Mouse (Mus musculus): ENCODE results near the gene Chp2. TPM values are rescaled to one million over a fixed set of nuclear protein-coding genes. Genes with fewer than 3 reads are reported as not detected.

The Chp2 gene
- polyA plus RNA-seq, 1 experiment from 2014 or later: 0.69 TPM

DNA sequence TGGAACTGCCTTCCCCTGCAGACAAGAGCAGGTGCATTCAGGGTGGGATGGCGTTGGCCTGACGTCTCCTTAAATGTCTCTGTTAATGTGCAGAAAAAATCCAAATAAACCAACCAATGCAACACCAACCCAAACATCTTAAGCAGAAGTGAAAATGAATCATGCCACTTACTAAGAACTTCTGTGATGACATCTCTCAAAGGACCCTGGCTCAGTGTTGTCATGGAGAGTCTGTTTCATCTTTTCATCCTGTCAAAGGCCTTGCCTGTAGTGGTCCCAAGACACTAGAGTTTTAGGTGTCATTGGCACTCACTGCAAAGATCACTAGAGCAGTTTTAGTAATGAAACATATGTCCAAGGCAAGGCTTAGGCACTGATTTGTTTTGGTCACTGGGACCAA is 53.0 kb downstream of the Chp2 start:
- no peaks in the 10 kb centered on the region for H3K36me3 ChIP-seq
- H3K9ac ChIP-seq: no peak overlapping the region
- H3K4me2 ChIP-seq (replicated peaks): no peak overlapping the region
- ATAC-seq (ENCODE audit: insufficient number of reproducible peaks, low FRiP score, low TSS enrichment, low read depth): no peak
- H3K27ac ChIP-seq (replicated peaks): no peak overlapping the region
- no peak overlapping the region for H3K4me3 ChIP-seq (replicated peaks)
- WGBS: 83% methylated on average over 2 of the region's 2 CpGs
- no peaks in the 10 kb centered on the region for H3K27me3 ChIP-seq
- H3K9me3 ChIP-seq (replicated peaks): no peaks in the 10 kb centered on the region
- no peaks in the 10 kb centered on the region for H3K4me1 ChIP-seq

Other genes starting within 250 kb of the Chp2 start
- 24.4 and 24.8 TPM in 2 replicates for gene Cog7, start 237.8 kb upstream of the Chp2 start, polyA plus RNA-seq (2015; fragmentation: Nextera tagmentation; extraction: Ambion mirVana)
- 87.9 and 95.4 TPM in 2 replicates for gene Gga2, start 198.3 kb upstream of the Chp2 start, polyA plus RNA-seq (2015; fragmentation: Nextera tagmentation; extraction: Ambion mirVana)
- gene Ubfd1, start 152.3 kb upstream of the Chp2 start, polyA plus RNA-seq (2015; fragmentation: Nextera tagmentation; extraction: Ambion mirVana): 61.6 and 63.0 TPM in 2 replicates
- 15.2 and 16.1 TPM in 2 replicates for gene Ears2, start 152.2 kb upstream of the Chp2 start, polyA plus RNA-seq (2015; fragmentation: Nextera tagmentation; extraction: Ambion mirVana)
- gene Ndufab1, start 117.6 kb upstream of the Chp2 start, polyA plus RNA-seq (2015; fragmentation: Nextera tagmentation; extraction: Ambion mirVana): 559 TPM in 2 replicates
- 9.2 and 12.4 TPM in 2 replicates for gene Palb2, start 86.5 kb upstream of the Chp2 start, polyA plus RNA-seq (2015; fragmentation: Nextera tagmentation; extraction: Ambion mirVana)
- 118 and 126 TPM in 2 replicates for gene Dctn5, start 86.5 kb upstream of the Chp2 start, polyA plus RNA-seq (2015; fragmentation: Nextera tagmentation; extraction: Ambion mirVana)
- gene Plk1, start 60.1 kb upstream of the Chp2 start, polyA plus RNA-seq (2015; fragmentation: Nextera tagmentation; extraction: Ambion mirVana): 87.2 and 87.3 TPM in 2 replicates
- gene Ern2, start 33.3 kb upstream of the Chp2 start, polyA plus RNA-seq (2015; fragmentation: Nextera tagmentation; extraction: Ambion mirVana): not detected in 2 replicates
- gene Prkcb, start 69.3 kb downstream of the Chp2 start, polyA plus RNA-seq (2015; fragmentation: Nextera tagmentation; extraction: Ambion mirVana): 8.7 and 10.1 TPM in 2 replicates